Mouse (Mus musculus) liver, postnatal 0 days (tissue): ENCODE data around the gene Msl1.

Experiments
- CTCF ChIP-seq: sonication (generic); IDR thresholded peaks from 2 replicates; pipeline ENCODE4 v1.5.1; 2016; ENCODE audit warnings: antibody characterized with exemption, low read depth
- EP300 ChIP-seq: IDR thresholded peaks from 2 replicates; pipeline ENCODE4 v1.6.1; 2016; ENCODE audit warnings: antibody characterized with exemption, low read depth, mild to moderate bottlenecking

GRCm38 (mm10) chr11:98784139-98784538, 11.2 kb upstream of the Msl1 start:
- TF ChIP-seq CTCF = no peak
- no peak for TF ChIP-seq EP300
